Mouse (Mus musculus): ENCODE results near the gene Rab3b. TPM values are rescaled to one million over a fixed set of nuclear protein-coding genes. Genes with fewer than 3 reads are reported as not detected.
A peak's percentile ranks its signal among the peaks of the same experiment; 100 is the strongest.

The Rab3b gene
- 38.0 and 54.1 TPM in 2 replicates for polyA plus RNA-seq (2015; fragmentation: Nextera tagmentation; extraction: Ambion mirVana)

DNA sequence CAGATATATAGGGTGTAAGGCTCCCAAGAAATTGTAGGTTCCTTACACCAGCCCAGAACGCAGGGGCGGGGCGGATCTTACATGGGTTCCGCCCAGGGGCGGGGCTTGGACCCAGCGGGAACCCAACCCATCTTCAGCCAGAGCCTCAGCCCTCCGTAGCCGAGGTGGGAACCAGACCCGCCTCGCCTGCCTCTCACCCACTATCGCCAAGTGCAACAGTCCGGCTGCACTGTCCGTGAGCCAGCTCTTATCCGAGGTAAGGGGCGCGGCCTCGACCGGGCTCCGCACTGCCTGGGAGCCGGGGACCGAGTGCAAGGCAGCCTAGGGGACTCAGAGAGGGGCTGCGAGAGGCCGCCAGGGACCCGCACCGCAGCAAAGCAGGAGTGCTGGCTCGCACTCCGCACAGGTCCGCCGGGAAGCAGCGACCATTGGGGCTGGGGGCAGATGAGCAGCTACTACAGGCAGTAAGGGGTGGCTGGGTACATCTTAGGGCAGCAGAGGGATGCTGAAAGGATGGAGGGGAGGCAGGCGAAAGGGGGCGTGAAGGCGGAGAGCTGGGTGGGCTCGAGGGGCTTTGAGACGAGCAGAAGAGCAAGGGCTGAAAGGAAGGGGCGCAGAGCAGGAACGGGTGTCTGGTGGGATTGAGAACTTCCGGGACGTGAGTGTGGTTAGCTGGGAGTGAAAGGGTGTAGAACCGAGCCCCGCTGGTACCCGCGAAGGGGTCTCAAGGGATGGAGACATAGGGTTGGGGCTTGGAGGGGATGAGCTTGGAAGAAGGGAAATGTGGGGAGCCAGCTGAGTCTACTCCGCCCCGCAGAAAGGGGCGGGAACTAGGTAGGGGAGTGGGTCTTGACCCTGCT is at the start of gene Rab3b:
Rab3b (plus strand) TSS at position 101 of the 860 bp plus-strand sequence.
- H3K4me2 ChIP-seq, result peak within 1 kb of the TSS; percentile 74
- 0 out of 2 replicates have a peak, but pooled peaks cover 4% of the 10 kb centered on the region for H3K27me3 ChIP-seq
- H3K4me1 ChIP-seq, result peaks cover 5% of the 10 kb centered on the region
- no peak within 1 kb of the TSS for H3K27ac ChIP-seq
- peak within 1 kb of the TSS; percentile 62 for H3K4me3 ChIP-seq
- WGBS, result under 1% methylated on average over 46 of the region's 46 CpGs
- no peaks in the 10 kb centered on the region for H3K9me3 ChIP-seq (replicated peaks)
- no peaks in the 10 kb centered on the region for H3K36me3 ChIP-seq (ENCODE audit: poor library complexity, severe bottlenecking)
- H3K9ac ChIP-seq, result peak within 1 kb of the TSS; percentile 76
- ATAC-seq, result peak; percentile 95

DNA sequence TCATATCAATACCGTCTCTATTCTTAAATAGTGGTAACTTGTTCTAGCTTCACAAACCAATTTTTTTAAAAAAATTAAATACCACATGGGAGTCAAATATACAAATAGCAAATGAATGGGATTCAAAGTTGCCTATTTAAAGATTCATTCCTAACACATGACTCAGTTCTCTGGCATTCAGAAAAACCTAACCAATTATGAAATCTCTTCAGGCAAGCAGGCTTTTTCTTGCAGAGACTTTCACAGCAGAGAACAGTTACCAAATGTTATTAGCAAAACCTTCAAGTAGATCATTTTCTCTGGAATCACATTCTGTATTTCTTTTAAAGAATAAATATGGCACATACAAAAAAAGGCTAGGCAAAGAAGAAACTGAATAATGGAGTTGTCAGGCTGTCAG is 48.2 kb upstream of the Rab3b start:
- no peak overlapping the region for H3K9ac ChIP-seq
- no peak overlapping the region for H3K4me3 ChIP-seq
- WGBS, result 79% methylated on average over 1 of the region's 1 CpGs

DNA sequence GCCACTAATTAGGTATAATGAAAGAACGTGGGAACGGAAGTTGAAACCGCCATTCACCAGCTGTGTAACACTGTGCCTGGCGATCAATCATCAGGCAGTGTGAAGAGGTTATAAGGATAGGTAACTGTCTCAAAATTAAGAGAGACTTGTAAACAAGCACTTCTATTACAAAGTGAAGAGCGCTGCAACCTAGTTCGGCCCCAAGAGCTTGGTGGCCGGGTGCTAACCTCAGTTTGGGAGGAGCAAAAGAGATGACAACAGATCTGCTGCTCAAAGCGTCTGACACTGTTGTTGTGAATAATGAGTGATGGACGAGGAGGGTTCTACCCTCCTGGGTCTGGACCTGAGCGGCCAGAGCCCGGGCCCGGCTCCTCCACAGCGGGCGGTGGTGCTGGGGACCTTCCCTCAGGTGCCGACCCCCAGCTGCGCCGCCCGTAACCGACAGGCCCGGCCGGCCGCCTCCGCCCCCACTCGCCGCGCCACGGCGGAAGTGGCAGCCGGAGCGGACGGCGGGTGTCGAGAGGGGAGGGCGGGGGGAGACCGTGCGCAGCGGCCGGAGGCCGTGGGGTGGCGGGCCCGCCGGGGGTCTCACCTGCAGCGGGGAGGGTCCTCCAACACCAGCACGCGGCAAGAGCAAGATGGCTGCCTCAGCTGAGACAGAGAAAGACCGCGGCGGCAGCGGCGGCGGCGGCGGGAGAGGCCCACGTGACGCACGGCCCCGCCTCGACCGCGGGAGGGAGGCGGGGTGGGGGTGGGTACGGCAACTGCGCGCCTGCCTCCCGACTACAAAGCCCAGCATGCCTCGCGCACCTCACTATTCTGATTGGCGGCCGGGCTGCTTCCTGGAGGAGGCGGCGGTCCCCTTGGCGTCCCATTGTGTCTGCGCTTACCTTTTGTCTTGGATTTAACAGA is 45.7 kb upstream of the Rab3b start, which contains the start of gene Btf3l4:
Btf3l4 (minus strand) TSS at position 699 of the 912 bp plus-strand sequence.
- Histone ChIP-seq H3K9ac (peak within 1 kb of the TSS; percentile 98), H3K27me3 (no peaks in the 10 kb centered on the region), H3K9me3 (replicated peaks) (no peaks in the 10 kb centered on the region), H3K4me1 (peaks cover 39% of the 10 kb centered on the region), H3K27ac (peak within 1 kb of the TSS; percentile 100), H3K4me3 (peak within 1 kb of the TSS; percentile 77), H3K4me2 (peak within 1 kb of the TSS; percentile 72), H3K36me3 (ENCODE audit: poor library complexity, severe bottlenecking) (peaks cover 21% of the 10 kb centered on the region)
- WGBS, result under 1% methylated on average over 50 of the region's 73 CpGs
- ATAC-seq, result peak; percentile 96

More for the DNA sequence above, 48.2 kb upstream of the Rab3b start:
- peaks cover 25% of the 10 kb centered on the region for H3K4me1 ChIP-seq
- H3K27me3 ChIP-seq, result no peaks in the 10 kb centered on the region
- H3K36me3 ChIP-seq (ENCODE audit: poor library complexity, severe bottlenecking), result peaks cover 42% of the 10 kb centered on the region
- ATAC-seq, result no peak
- 0 out of 2 replicates have a peak overlapping the region, but pooled peaks have one; percentile 65 for H3K4me2 ChIP-seq
- H3K9me3 ChIP-seq (replicated peaks), result no peaks in the 10 kb centered on the region
- no peak overlapping the region for H3K27ac ChIP-seq

DNA sequence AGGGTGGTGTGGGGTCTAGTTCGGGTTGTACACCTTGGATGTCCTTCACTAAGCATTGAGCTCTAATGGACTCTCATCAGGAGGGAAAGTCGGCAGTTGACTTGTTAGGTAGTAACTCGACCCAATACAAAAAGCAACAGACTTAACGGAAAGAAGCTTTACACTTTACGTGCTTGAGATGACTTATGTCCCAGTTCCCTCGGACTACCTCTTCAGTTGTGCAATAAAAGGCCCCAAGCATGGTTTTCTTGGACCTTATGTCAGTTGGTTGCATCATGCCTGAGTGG is 45.1 kb upstream of the Rab3b start:
- WGBS, result under 1% methylated on average over 6 of the region's 6 CpGs
- H3K27me3 ChIP-seq, result no peaks in the 10 kb centered on the region
- no peak for ATAC-seq
- peak overlapping the region; percentile 100 for H3K27ac ChIP-seq
- H3K4me1 ChIP-seq, result peaks cover 39% of the 10 kb centered on the region
- peaks cover 15% of the 10 kb centered on the region for H3K36me3 ChIP-seq (ENCODE audit: poor library complexity, severe bottlenecking)
- H3K4me3 ChIP-seq, result peak overlapping the region; percentile 77
- H3K9ac ChIP-seq, result peak overlapping the region; percentile 98
- no peaks in the 10 kb centered on the region for H3K9me3 ChIP-seq (replicated peaks)
- peak overlapping the region; percentile 72 for H3K4me2 ChIP-seq

DNA sequence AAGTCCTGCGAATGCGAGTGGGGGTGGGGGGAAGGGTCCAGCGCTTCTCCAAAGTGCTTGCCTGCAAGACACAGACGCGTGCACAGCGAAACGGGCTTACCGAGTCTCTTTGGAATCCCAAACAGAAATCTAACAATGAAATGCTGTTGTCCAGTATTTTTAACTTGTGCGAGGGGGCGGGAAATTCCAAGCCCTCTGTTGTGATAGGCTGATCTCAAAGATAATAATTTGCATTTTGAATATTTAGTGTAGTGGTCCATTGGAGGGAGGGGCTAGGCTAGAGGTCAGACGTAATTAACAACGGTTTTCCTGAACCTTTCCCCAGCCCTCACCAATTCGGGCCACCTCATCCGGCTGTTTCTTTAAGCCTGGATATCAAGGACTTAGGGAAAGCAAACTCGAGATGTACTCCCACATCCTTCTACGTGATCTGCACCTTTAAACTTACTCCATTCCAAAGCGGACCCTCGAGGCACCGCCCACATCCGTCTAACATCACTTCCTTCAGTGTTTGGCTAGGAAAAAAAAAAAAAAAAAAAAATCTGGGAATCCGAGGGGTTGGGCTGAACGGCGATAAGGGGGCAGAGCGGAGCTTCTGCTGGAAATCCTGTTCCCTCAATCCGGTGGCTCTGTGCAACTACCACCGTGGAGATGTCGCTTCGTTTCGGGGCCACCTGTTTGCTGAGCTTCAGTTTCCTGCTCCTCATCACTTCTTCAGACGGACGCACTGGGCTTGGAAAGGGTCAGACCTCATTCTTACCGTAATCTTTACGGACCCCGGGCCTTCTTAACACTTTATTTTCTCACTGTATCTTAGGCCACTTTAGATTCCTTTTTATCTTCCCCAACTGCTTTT is 44.5 kb upstream of the Rab3b start, which contains the start of gene Txndc12:
Txndc12 (plus strand) TSS at position 487 of the 856 bp plus-strand sequence.
- H3K27me3 ChIP-seq, result no peaks in the 10 kb centered on the region
- peak within 1 kb of the TSS; percentile 98 for H3K9ac ChIP-seq
- H3K9me3 ChIP-seq (replicated peaks), result no peaks in the 10 kb centered on the region
- H3K4me3 ChIP-seq, result peak within 1 kb of the TSS; percentile 77
- WGBS, result under 1% methylated on average over 34 of the region's 34 CpGs
- peak; percentile 79 for ATAC-seq
- H3K27ac ChIP-seq, result peak within 1 kb of the TSS; percentile 100
- peaks cover 39% of the 10 kb centered on the region for H3K4me1 ChIP-seq
- peak within 1 kb of the TSS; percentile 72 for H3K4me2 ChIP-seq
- H3K36me3 ChIP-seq (ENCODE audit: poor library complexity, severe bottlenecking), result peaks cover 11% of the 10 kb centered on the region

DNA sequence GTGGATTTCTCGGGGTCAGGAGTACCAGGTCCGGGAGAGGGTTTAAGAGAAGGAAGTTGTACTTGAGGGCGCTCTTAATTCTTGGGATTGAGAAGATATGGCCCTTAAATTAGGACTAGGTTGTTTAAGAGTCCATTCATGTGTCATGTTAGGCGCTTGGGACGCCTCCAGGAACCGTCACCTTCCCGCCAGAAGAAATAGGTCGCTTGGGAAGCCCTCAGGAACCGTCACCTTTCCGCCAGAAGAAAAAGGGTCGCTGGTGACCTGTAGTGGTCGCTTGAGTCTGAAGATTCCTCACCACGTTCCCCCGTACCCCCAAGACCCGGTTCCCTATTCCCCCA is 43.9 kb upstream of the Rab3b start:
- no peak for ATAC-seq
- WGBS, result 1% methylated on average over 15 of the region's 15 CpGs

DNA sequence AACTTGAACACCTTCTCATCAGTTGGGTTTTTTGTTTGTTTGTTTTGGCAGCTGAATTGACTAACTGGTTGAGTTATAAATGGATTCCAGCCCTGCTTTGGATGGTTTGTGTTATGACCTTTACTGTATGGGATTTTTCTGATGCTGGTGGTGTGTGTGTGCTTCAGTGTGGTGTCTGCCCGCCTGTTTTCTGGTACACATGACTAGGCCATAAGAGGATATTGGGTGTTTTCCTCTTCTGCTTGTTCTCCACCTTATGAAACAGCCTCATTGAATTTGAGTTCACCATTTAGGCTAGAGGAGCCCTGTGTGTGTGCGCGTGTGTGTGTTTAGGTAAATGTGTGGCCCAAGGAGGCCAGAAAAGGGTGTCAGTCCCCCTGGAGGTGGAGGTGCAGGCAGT is 43.4 kb upstream of the Rab3b start:
- H3K9ac ChIP-seq, result peak overlapping the region; percentile 80
- ATAC-seq, result no peak
- no peaks in the 10 kb centered on the region for H3K9me3 ChIP-seq (replicated peaks)
- peaks cover 3% of the 10 kb centered on the region; the same call in 1 of the 2 replicates for H3K36me3 ChIP-seq (ENCODE audit: poor library complexity, severe bottlenecking)
- peak overlapping the region; percentile 100 for H3K27ac ChIP-seq
- no peaks in the 10 kb centered on the region for H3K27me3 ChIP-seq
- peak overlapping the region; percentile 77 for H3K4me3 ChIP-seq
- peaks cover 39% of the 10 kb centered on the region for H3K4me1 ChIP-seq
- peak overlapping the region; percentile 72 for H3K4me2 ChIP-seq
- 73% methylated on average over 3 of the region's 3 CpGs for WGBS

More for the DNA sequence above, 43.9 kb upstream of the Rab3b start:
- Histone ChIP-seq H3K36me3 (ENCODE audit: poor library complexity, severe bottlenecking) (peaks cover 5% of the 10 kb centered on the region), H3K4me2 (peak overlapping the region; percentile 72), H3K9ac (peak overlapping the region; percentile 80), H3K4me3 (peak overlapping the region; percentile 77), H3K27me3 (no peaks in the 10 kb centered on the region), H3K4me1 (peaks cover 39% of the 10 kb centered on the region), H3K9me3 (replicated peaks) (no peaks in the 10 kb centered on the region), H3K27ac (peak overlapping the region; percentile 100)

DNA sequence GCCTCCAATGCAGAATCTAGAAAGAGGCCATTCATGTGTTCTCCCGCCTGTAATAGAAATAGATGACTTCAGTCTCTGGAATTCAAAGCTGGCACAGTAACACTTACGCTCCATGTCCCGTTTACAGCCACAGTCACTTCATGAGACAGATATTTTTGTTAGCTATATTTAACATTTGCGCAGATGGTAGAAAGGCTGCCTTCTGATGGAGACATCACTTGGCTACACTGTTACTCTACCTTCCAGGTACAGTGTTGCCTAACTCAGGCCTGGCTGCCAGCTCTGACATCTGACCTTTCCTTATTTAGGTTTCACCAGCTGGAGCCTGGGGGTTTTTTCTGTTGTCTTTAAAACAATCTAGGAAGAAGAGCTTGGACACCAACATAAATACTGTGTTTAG is 40.8 kb upstream of the Rab3b start:
- Histone ChIP-seq H3K9me3 (replicated peaks) (no peaks in the 10 kb centered on the region), H3K4me2 (no peak overlapping the region), H3K4me1 (peaks cover 21% of the 10 kb centered on the region), H3K4me3 (no peak overlapping the region), H3K36me3 (ENCODE audit: poor library complexity, severe bottlenecking) (peaks cover 10% of the 10 kb centered on the region; the same call in 1 of the 2 replicates), H3K27ac (no peak overlapping the region), H3K9ac (no peak overlapping the region), H3K27me3 (no peaks in the 10 kb centered on the region)
- 86% methylated on average over 4 of the region's 4 CpGs for WGBS
- no peak for ATAC-seq

DNA sequence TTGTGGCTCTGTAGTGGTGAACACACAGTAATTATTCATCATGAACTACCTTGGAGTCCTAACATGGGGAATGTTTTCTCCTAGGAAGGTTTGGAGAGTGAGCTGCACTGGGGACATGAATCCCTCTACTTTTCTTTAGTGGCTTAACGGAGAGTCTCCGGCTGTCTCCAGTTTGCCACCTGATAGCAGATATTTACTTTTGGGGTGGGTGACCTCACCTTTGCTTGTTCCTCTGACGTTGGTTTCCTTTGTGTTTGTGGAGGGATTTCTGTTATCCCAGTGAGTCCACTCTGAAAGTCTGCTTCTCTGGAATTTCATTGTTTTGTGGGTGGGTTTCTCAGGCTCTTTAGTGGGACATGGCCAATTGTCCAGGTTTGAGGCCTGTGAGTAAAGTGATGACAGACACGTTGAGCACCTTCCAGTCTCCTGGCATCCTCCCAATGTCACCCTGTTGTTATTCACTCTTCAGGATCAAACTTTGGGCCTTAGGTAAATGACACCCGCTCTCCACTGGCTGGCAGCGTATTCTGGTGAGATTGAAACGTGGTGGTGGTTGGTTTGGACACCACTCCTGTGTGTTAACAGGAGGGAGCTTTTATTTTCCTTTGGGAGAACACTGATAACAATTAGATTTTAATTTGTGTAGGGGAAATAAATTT is 36.8 kb upstream of the Rab3b start:
- Histone ChIP-seq H3K4me2 (no peak overlapping the region), H3K36me3 (ENCODE audit: poor library complexity, severe bottlenecking) (peaks cover 10% of the 10 kb centered on the region; the same call in 1 of the 2 replicates), H3K4me3 (no peak overlapping the region), H3K9ac (no peak overlapping the region), H3K27ac (no peak overlapping the region), H3K4me1 (peaks cover 2% of the 10 kb centered on the region), H3K9me3 (replicated peaks) (no peaks in the 10 kb centered on the region), H3K27me3 (no peaks in the 10 kb centered on the region)
- 89% methylated on average over 7 of the region's 7 CpGs for WGBS
- no peak for ATAC-seq

DNA sequence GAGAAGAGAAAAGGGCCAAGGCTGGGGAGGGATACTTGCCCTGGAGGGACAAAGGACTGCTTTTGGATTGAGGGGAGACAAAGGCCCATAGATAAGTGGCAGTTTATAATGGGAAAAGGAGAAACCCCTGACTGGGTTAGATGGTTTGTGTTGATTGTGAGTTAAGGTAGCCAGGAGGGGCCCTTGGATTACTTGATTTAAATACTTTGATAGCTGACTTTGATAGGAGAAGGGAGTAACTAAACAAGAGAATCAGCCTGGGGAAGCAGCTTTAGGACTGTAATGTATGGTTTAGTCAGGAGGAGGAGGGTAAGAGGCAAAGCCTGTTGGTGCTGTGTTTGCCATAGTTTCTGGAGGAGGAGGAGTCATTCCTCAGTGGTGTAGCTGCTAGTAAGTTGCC is 35.5 kb upstream of the Rab3b start:
- peaks cover 6% of the 10 kb centered on the region for H3K4me1 ChIP-seq
- H3K4me3 ChIP-seq, result no peak overlapping the region
- no peak for ATAC-seq
- no peak overlapping the region for H3K9ac ChIP-seq
- no peak overlapping the region for H3K4me2 ChIP-seq
- H3K27me3 ChIP-seq, result no peaks in the 10 kb centered on the region
- H3K36me3 ChIP-seq (ENCODE audit: poor library complexity, severe bottlenecking), result peaks cover 10% of the 10 kb centered on the region; the same call in 1 of the 2 replicates
- no peaks in the 10 kb centered on the region for H3K9me3 ChIP-seq (replicated peaks)
- H3K27ac ChIP-seq, result no peak overlapping the region

Data from forebrain, embryonic 13.5 days (tissue).